Mouse (Mus musculus) stomach, embryonic 16.5 days (tissue): ENCODE data around the gene Abhd12b. TPM values are rescaled to one million over a fixed set of nuclear protein-coding genes. Genes with fewer than 3 reads are reported as not detected.
"Not testable (repeated sequence)": the region's sequence is repeated elsewhere in the genome, so short reads cannot be mapped to it uniquely, and the experiment has no call there.

Experiments used
- ATAC-seq: fragments of 200-750 bp; cut with Nextera tagmentation; 2 replicates; pipeline ENCODE4 v1.8.0; 2017; ENCODE audit warnings: moderate number of reproducible peaks, moderate TSS enrichment; ENCODE audit not compliant: insufficient read depth, low FRiP score
- H3K27ac ChIP-seq: fragments of 300-500 bp; sonication (generic); 2 replicates; pipeline ENCODE4 v1.5.1; 2014; ENCODE audit warnings: low read length
- H3K27me3 ChIP-seq: fragments of 300-500 bp; sonication (generic); 2 replicates; pipeline ENCODE4 v1.6.1; 2014; ENCODE audit warnings: low read length, control low read depth, mixed read lengths; ENCODE audit not compliant: control insufficient read depth, insufficient read depth
- H3K36me3 ChIP-seq: fragments of 300-500 bp; sonication (generic); 2 replicates; pipeline ENCODE4 v1.6.1; 2014; ENCODE audit warnings: low read length; ENCODE audit not compliant: control insufficient read depth, insufficient read depth
- H3K4me1 ChIP-seq: fragments of 300-500 bp; sonication (generic); 2 replicates; pipeline ENCODE4 v1.6.1; 2014; ENCODE audit warnings: low read length, control low read depth, mixed read lengths; ENCODE audit not compliant: control insufficient read depth, insufficient read depth
- H3K4me2 ChIP-seq: fragments of 300-500 bp; sonication (generic); 2 replicates; pipeline ENCODE4 v1.6.1; 2014; ENCODE audit warnings: low read depth, low read length, mixed read lengths
- H3K4me3 ChIP-seq: fragments of 300-500 bp; sonication (generic); replicated peaks from 2 replicates; pipeline ENCODE4 v1.5.1; 2014; ENCODE audit warnings: mild to moderate bottlenecking, low read length
- H3K9ac ChIP-seq: fragments of 300-500 bp; sonication (generic); 2 replicates; pipeline ENCODE4 v1.6.1; 2014; ENCODE audit warnings: low read length
- H3K9me3 ChIP-seq: fragments of 300-500 bp; sonication (generic); replicated peaks from 2 replicates; pipeline ENCODE4 v1.6.1; 2016; ENCODE audit warnings: low read length, control low read depth; ENCODE audit not compliant: control insufficient read depth
- whole genome bisulfite sequencing: fragments of 180-500 bp; shearing (Covaris S2); extraction: QIAGEN DNeasy Blood & Tissue Kit; methylation state at CpG from one replicate; pipeline ENCODE4 v1.1.7; 2014; 5-methylcytosine and 5-hydroxymethylcytosine counted together
- polyA plus RNA-seq: library from polyadenylated mRNA; unstranded; fragments of >200 nt; fragmentation: Nextera tagmentation; extraction: Ambion mirVana; gene quantifications from 2 replicates; pipeline ENCODE4 v1.2.1, GENCODE M21; 2015

The Abhd12b gene
- polyA plus RNA-seq, 1 experiment from 2014 or later, result 0.14 TPM

- WGBS, result 86% methylated on average over 20 of the region's 20 CpGs
- H3K27ac ChIP-seq, result no peak overlapping the region
Observed at GRCm38 (mm10) chr12:70134627-70135235, 19.2 kb upstream of the Abhd12b start.

GRCm38 (mm10) chr12:70136185-70136756, 17.7 kb upstream of the Abhd12b start:
- Histone ChIP-seq H3K9ac (no peak overlapping the region), H3K4me1 (0 out of 2 replicates have a peak, but pooled peaks cover under 1% of the 10 kb centered on the region), H3K9me3 (no peaks in the 10 kb centered on the region), H3K27ac (no peak overlapping the region), H3K27me3 (no peaks in the 10 kb centered on the region), H3K4me2 (no peak overlapping the region; the same call in 1 of the 2 replicates), H3K4me3 (no peak overlapping the region), H3K36me3 (no peaks in the 10 kb centered on the region)
- no peak for ATAC-seq
- 43% methylated on average over 12 of the region's 12 CpGs for WGBS

More at GRCm38 (mm10) chr12:70134627-70135235, 19.2 kb upstream of the Abhd12b start:
- Histone ChIP-seq H3K36me3 (no peaks in the 10 kb centered on the region), H3K27me3 (no peaks in the 10 kb centered on the region), H3K4me3 (no peak overlapping the region), H3K9ac (no peak overlapping the region), H3K4me2 (no peak overlapping the region), H3K4me1 (0 out of 2 replicates have a peak, but pooled peaks cover 3% of the 10 kb centered on the region), H3K9me3 (no peaks in the 10 kb centered on the region)
- no peak for ATAC-seq

GRCm38 (mm10) chr12:70137095-70137494, 16.8 kb upstream of the Abhd12b start:
- WGBS, result 74% methylated on average over 4 of the region's 4 CpGs
- no peak overlapping the region for H3K9ac ChIP-seq
- no peaks in the 10 kb centered on the region for H3K27me3 ChIP-seq
- no peak overlapping the region for H3K4me2 ChIP-seq
- H3K9me3 ChIP-seq, result no peaks in the 10 kb centered on the region
- H3K4me1 ChIP-seq, result no peaks in the 10 kb centered on the region
- H3K36me3 ChIP-seq, result no peaks in the 10 kb centered on the region
- no peak overlapping the region for H3K27ac ChIP-seq
- no peak for ATAC-seq
- H3K4me3 ChIP-seq, result no peak overlapping the region

GRCm38 (mm10) chr12:70137626-70138025, 16.3 kb upstream of the Abhd12b start:
- Histone ChIP-seq H3K27me3 (no peaks in the 10 kb centered on the region), H3K9me3 (no peaks in the 10 kb centered on the region), H3K4me3 (no peak overlapping the region), H3K4me1 (no peaks in the 10 kb centered on the region), H3K36me3 (no peaks in the 10 kb centered on the region), H3K27ac (no peak overlapping the region), H3K9ac (no peak overlapping the region), H3K4me2 (no peak overlapping the region)
- 63% methylated on average over 9 of the region's 9 CpGs for WGBS
- ATAC-seq, result no peak

GRCm38 (mm10) chr12:70139871-70140270, 14.1 kb upstream of the Abhd12b start:
- Histone ChIP-seq H3K4me1 (no peaks in the 10 kb centered on the region), H3K36me3 (no peaks in the 10 kb centered on the region), H3K9ac (peak overlapping the region; percentile 16; the same call in 1 of the 2 replicates), H3K4me3 (no peak overlapping the region), H3K27ac (no peak overlapping the region), H3K9me3 (no peaks in the 10 kb centered on the region), H3K27me3 (no peaks in the 10 kb centered on the region), H3K4me2 (no peak overlapping the region)
- WGBS, result 65% methylated on average over 4 of the region's 4 CpGs
- no peak for ATAC-seq

GRCm38 (mm10) chr12:70140542-70140941, 13.4 kb upstream of the Abhd12b start:
- Histone ChIP-seq H3K27me3 (no peaks in the 10 kb centered on the region), H3K4me1 (no peaks in the 10 kb centered on the region), H3K4me3 (no peak overlapping the region), H3K4me2 (no peak overlapping the region), H3K9me3 (no peaks in the 10 kb centered on the region), H3K36me3 (no peaks in the 10 kb centered on the region), H3K9ac (no peak overlapping the region), H3K27ac (no peak overlapping the region)
- ATAC-seq, result no peak
- 89% methylated on average over 5 of the region's 5 CpGs for WGBS

GRCm38 (mm10) chr12:70140993-70141576, 12.9 kb upstream of the Abhd12b start:
- H3K27ac ChIP-seq, result no peak overlapping the region
- H3K4me3 ChIP-seq, result no peak overlapping the region
- no peaks in the 10 kb centered on the region for H3K27me3 ChIP-seq
- no peaks in the 10 kb centered on the region for H3K4me1 ChIP-seq
- H3K9me3 ChIP-seq, result no peaks in the 10 kb centered on the region
- ATAC-seq, result no peak
- H3K36me3 ChIP-seq, result no peaks in the 10 kb centered on the region
- WGBS, result 81% methylated on average over 5 of the region's 5 CpGs
- no peak overlapping the region for H3K4me2 ChIP-seq
- H3K9ac ChIP-seq, result no peak overlapping the region

- not testable (repeated sequence) for H3K27me3 ChIP-seq, H3K4me3 ChIP-seq, H3K36me3 ChIP-seq, H3K4me2 ChIP-seq, H3K9ac ChIP-seq, H3K9me3 ChIP-seq
- WGBS, result 6% methylated on average over 3 of the region's 3 CpGs
- H3K4me1 ChIP-seq, result peaks cover 15% of the 10 kb centered on the region; the same call in 1 of the 2 replicates
- peak; percentile 78 for ATAC-seq
- peak overlapping the region; percentile 88 for H3K27ac ChIP-seq
Observed at GRCm38 (mm10) chr12:70144106-70144587, 9.8 kb upstream of the Abhd12b start.
